ENCODE assay signal across 28 mouse cellular contexts in the genomic region with DNA sequence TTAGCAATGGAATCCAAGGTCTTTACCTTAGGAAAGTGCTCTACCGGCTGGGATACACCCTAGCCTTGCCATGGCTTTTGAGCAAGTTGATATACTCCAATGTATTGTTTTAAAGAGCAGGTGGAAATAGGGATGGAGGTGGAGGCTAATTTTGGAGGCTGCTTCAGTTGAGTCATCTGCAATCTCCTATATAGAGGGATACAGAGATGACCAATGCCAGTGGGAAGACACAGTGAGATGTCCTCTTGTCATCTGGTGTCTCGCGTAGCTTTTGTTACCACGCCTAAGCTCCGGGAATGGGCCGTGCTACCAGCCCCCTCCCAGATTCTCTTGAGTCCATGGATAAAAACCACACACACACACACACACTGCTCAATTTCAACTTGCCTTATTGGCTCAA. TPM values are rescaled to one million over a fixed set of nuclear protein-coding genes. Genes with fewer than 3 reads are reported as not detected.
DNase-seq lines count a peak whose midpoint lies in the region; TF ChIP-seq lines count a peak whose summit lies in the region.
"Had no signal": no experiment of that assay in that cellular context is flagged by ENCODE, and none has a peak within 500 bp of the region (broad histone marks: within the 10 kb centered on the region; RNA-seq: fewer than 3 reads in every experiment).

No protein-coding gene starts in this region.

- intact Hi-C loops in left cerebral cortex, postnatal 36 days (cut with DNase I) = no loop called here

- peak; percentile 14 to 22 for DNase-seq in left cerebral cortex, adult 18-20 months (ENCODE audit: low spot score in 2 of 2)
- no peak for DNase-seq in left cerebral cortex, postnatal 36 days (ENCODE audit: low spot score in 2 of 2)
- DNase-seq in right cerebral cortex, adult 2 months (ENCODE audit: low spot score in 2 of 2) = peak; percentile 23 to 42
- no peak for DNase-seq in right cerebral cortex, postnatal 14 days
- DNase-seq in spleen, adult 18-20 months = no peak
- DNase-seq: adrenal gland, postnatal 10 days; B cell, adult 2 months; cerebellum, adult 11 months; cerebellum, adult 2 months; cerebellum, adult 9-11 months; cerebellum, postnatal 25 days; embryo, embryonic 11 days; gastrocnemius, postnatal 25 days; heart, adult 18-20 months; heart, postnatal 36 days had no signal

- no peak overlapping the region for H3K4me3 ChIP-seq in cortical plate, adult 2 months (ENCODE audit: insufficient read depth, low read length)
- H3K4me3 ChIP-seq: embryonic facial prominence, embryonic 10.5 days; embryonic facial prominence, embryonic 13.5 days; forebrain, embryonic 10.5 days; forebrain, embryonic 13.5 days; heart, embryonic 12.5 days; heart, embryonic 15.5 days; hindbrain, embryonic 10.5 days; hindbrain, embryonic 13.5 days had no signal

- TF ChIP-seq CTCF in cortical plate, adult 2 months (IDR thresholded peaks at IDR 0.05; ENCODE audit: extremely low read depth, insufficient read depth, low read length) = no peak

- H3K27ac ChIP-seq in cortical plate, adult 2 months (ENCODE audit: insufficient read depth, low read length) = peak overlapping the region; percentile 52; the same call in 1 of the 2 replicates
- H3K27ac ChIP-seq: embryonic facial prominence, embryonic 10.5 days; embryonic facial prominence, embryonic 13.5 days; forebrain, embryonic 10.5 days; forebrain, embryonic 13.5 days; heart, embryonic 15.5 days; hindbrain, embryonic 10.5 days; hindbrain, embryonic 13.5 days had no signal

- no peaks in the 10 kb centered on the region; the same call in 1 of the 2 replicates for H3K4me1 ChIP-seq in cortical plate, adult 2 months (ENCODE audit: control insufficient read depth, insufficient read depth, low read length)

- TF ChIP-seq POLR2A in cortical plate, adult 2 months (IDR thresholded peaks at IDR 0.05; ENCODE audit: extremely low read depth, insufficient read depth, low read length) = no peak

RNA-seq across cellular contexts. Expression of gene Rhbdl2, which starts 5.5 kb away (rescaled TPM):
- under 1 TPM in 1 of 2 experiments, not detected in 1; 0.40 TPM for total RNA-seq in left cerebral cortex, adult 18-20 months (2021)
- under 1 TPM; 0.57 to 0.91 TPM for total RNA-seq in left cerebral cortex, postnatal 36 days (2021)
- polyA plus RNA-seq in cortical plate, adult 2 months (2012; rRNA removed) = 1.3 TPM in 2 replicates
- total RNA-seq: CH12.LX; common myeloid progenitor, adult 5-6 weeks; gastrocnemius, adult 8-10 months; heart, adult 18-20 months; heart, postnatal 36 days had no signal
- polyA plus RNA-seq: G1E had no signal

RNA-seq across cellular contexts. Expression of gene Akirin1, which starts 43.0 kb away (rescaled TPM):
- 10 to 100 TPM; 60.7 to 66.4 TPM for total RNA-seq in left cerebral cortex, adult 18-20 months (2021)
- total RNA-seq in left cerebral cortex, postnatal 36 days (2021) = 10 to 100 TPM; 60.4 to 64.2 TPM
- 53.0 and 55.7 TPM in 2 replicates for polyA plus RNA-seq in cortical plate, adult 2 months (2012; rRNA removed)

Comparison
In these comparisons a context has a peak if more than half of its experiments do, and no peak if none do; other contexts are left out.
1. DNase-seq: peak in left cerebral cortex, adult 18-20 months (2 of 2) and right cerebral cortex, adult 2 months (2 of 2); none in left cerebral cortex, postnatal 36 days (0 of 2), right cerebral cortex, postnatal 14 days (single experiment) and spleen, adult 18-20 months (0 of 2).